Mouse (Mus musculus): Measurements from ENCODE around the gene Stard7. TPM values are rescaled to one million over a fixed set of nuclear protein-coding genes. Genes with fewer than 3 reads are reported as not detected.

Stard7 gene
- polyA plus RNA-seq, 1 experiment, result 44.7 TPM

DNA sequence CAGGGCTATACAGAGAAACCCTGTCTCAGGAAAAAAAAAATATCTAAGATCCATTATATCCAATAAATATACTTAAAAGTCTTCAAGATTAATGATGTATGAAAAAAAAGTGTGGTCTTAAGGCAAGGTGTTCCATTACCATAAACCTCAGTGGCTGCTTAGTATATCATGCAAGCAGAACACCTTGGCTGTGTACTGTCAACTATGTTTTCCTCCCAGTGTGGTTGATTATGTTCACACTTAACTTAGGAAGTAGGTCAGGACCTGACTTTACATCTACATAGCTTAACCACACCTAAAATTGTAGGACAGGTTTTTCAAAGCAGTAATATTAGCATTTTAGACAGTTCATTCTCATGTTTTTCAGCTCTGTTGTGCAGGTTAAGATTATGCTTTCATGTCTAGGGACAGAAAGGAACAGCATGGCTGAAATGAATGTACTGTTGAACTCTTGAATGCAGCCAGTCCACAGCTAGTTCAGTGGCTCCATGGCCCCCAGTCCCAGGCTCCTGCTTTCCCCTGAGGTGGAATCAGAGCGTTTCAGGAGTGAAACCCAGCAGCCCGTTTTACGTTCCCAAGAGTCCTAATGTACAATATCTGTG is 34.7 kb downstream of the Stard7 start:
- TF ChIP-seq POLR2A (IDR thresholded peaks at IDR 0.05; ENCODE audit: low read depth, low read length) (no peak), CTCF (IDR thresholded peaks at IDR 0.05; ENCODE audit: borderline replicate concordance, insufficient read depth, low read length) (no peak)
- H3K27ac ChIP-seq (ENCODE audit: insufficient read depth, low read length), result no peak overlapping the region
- H3K4me3 ChIP-seq (ENCODE audit: insufficient read depth, low read length), result no peak overlapping the region
- no peaks in the 10 kb centered on the region for H3K4me1 ChIP-seq (ENCODE audit: control insufficient read depth, insufficient read depth, low read length)

DNA sequence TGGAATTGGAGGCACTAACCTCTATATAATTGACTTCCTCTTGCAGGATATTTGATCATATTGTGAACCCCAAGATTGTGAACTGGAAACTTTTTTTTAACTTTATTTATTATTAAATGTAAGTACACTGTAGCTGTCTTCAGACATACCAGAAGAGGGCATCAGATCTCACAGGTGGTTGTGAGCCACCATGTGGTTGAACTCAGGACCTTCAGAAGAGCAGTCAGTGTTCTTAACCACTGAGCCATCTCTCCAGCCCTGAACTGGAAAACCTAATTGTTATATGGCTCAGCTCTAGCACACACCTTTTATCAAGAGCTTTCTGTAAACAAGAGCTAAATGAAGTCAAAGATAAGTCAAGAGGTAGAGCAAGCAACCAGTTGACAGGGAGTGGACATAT is 36.1 kb downstream of the Stard7 start:
- H3K4me3 ChIP-seq (ENCODE audit: insufficient read depth, low read length), result no peak overlapping the region
- no peak overlapping the region for H3K27ac ChIP-seq (ENCODE audit: insufficient read depth, low read length)
- TF ChIP-seq CTCF (IDR thresholded peaks at IDR 0.05; ENCODE audit: borderline replicate concordance, insufficient read depth, low read length) (no peak), POLR2A (IDR thresholded peaks at IDR 0.05; ENCODE audit: low read depth, low read length) (no peak)
- H3K4me1 ChIP-seq (ENCODE audit: control insufficient read depth, insufficient read depth, low read length), result no peaks in the 10 kb centered on the region

DNA sequence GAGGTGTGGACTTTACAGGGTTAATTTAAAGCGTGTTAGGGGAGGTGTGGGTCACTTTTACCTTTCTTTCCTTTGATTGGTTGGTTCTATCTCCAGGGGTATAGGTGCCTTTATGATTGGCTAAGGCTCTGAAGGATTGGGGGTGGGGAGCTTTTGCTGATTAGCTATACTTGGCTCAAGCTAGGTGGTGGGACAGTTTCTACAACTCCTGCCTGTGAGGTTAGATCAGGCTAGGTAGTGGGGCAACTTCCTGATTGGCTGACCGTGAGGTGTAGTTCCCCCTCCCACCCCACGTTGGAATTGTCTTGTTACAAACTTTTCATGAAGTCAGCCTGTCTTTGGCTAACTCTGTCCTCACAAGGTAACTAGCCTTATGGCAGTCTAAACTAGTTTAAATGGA is 37.2 kb downstream of the Stard7 start:
- no peak overlapping the region for H3K27ac ChIP-seq (ENCODE audit: insufficient read depth, low read length)
- no peaks in the 10 kb centered on the region for H3K4me1 ChIP-seq (ENCODE audit: control insufficient read depth, insufficient read depth, low read length)
- H3K4me3 ChIP-seq (ENCODE audit: insufficient read depth, low read length), result no peak overlapping the region
- TF ChIP-seq POLR2A (IDR thresholded peaks at IDR 0.05; ENCODE audit: low read depth, low read length) (no peak), CTCF (IDR thresholded peaks at IDR 0.05; ENCODE audit: borderline replicate concordance, insufficient read depth, low read length) (no peak)

DNA sequence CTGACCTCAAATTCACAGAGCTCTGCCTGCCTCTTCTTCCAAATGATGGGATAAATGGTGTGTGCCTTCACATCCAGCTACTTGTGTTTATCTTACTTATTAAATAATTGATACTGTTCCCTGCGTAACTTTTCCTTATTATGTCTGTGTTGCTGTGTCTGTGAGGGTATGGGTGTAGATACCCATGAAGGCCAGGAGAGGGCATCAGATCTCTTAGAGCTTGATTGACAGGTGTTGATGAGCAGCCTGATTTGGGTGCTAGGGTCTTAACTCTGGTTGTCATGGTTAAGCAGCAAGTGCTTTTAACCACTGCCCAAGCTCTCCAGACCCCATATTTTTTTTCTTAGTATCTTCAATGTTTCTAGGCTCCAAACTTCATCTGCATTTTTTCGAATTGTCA is 38.6 kb downstream of the Stard7 start:
- Histone ChIP-seq H3K27ac (ENCODE audit: insufficient read depth, low read length) (no peak overlapping the region), H3K4me1 (ENCODE audit: control insufficient read depth, insufficient read depth, low read length) (no peaks in the 10 kb centered on the region), H3K4me3 (ENCODE audit: insufficient read depth, low read length) (no peak overlapping the region)
- no peak for TF ChIP-seq CTCF (IDR thresholded peaks at IDR 0.05; ENCODE audit: borderline replicate concordance, insufficient read depth, low read length)
- no peak for TF ChIP-seq POLR2A (IDR thresholded peaks at IDR 0.05; ENCODE audit: low read depth, low read length)

DNA sequence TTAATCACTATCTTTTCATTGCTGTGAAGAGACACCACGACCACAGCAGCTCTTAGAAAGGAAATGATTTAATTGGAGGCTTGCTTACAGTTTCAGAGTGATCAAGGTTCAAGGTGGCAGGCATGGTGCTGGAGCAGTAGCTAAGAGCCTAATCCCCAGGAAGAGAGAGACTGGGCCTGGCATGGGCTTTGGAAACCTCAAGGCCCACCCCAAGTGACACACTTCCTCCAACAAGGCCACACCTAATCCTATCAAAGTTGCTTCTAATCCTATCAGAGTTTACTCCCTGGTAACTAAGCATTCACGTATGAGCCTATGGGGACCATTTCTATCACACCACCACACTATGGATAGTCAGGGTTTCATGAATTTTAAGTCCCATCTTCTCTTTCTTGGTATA is 40.2 kb downstream of the Stard7 start:
- TF ChIP-seq CTCF (IDR thresholded peaks at IDR 0.05; ENCODE audit: borderline replicate concordance, insufficient read depth, low read length) (no peak), POLR2A (IDR thresholded peaks at IDR 0.05; ENCODE audit: low read depth, low read length) (no peak)
- Histone ChIP-seq H3K4me3 (ENCODE audit: insufficient read depth, low read length) (no peak overlapping the region), H3K27ac (ENCODE audit: insufficient read depth, low read length) (no peak overlapping the region), H3K4me1 (ENCODE audit: control insufficient read depth, insufficient read depth, low read length) (no peaks in the 10 kb centered on the region)

DNA sequence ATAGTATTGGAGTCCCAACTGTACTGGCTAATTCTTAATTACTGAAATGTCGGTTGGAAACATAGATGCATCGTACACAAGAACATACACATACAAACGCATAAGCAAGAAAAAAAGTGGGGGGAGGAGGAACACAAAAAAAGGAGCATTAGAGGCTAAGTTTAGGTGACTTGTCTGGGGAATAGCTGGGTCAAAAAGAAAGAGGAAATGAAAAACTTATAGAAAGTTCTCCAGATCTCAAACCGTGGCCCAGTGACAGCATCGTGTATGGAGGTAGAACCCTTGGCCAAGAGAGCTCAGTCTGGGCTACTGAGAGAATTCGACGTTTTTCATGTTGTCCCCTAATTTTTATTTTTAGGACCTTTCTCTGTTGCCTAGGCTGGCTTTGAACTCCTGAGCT is 40.7 kb downstream of the Stard7 start:
- TF ChIP-seq POLR2A (IDR thresholded peaks at IDR 0.05; ENCODE audit: low read depth, low read length) (no peak), CTCF (IDR thresholded peaks at IDR 0.05; ENCODE audit: borderline replicate concordance, insufficient read depth, low read length) (no peak)
- H3K4me1 ChIP-seq (ENCODE audit: control insufficient read depth, insufficient read depth, low read length), result no peaks in the 10 kb centered on the region
- H3K27ac ChIP-seq (ENCODE audit: insufficient read depth, low read length), result no peak overlapping the region
- no peak overlapping the region for H3K4me3 ChIP-seq (ENCODE audit: insufficient read depth, low read length)

DNA sequence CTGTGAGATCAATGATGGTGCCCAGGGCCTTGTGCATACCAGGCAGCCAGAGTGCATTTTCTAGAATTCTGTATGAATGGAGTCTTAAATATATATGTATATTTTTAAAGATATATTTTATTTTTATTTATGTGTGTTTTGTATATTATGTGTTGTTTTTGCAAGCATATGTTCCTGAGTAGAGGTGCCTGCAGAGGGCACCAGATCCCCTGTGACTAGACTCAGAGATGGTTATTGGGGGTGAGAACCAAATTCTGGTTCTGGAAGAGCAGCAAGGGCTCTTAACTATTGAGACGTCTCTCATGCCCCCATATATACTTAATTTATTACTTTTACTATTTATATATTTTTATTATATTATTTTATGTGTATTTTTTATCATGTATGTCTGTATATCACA is 41.2 kb downstream of the Stard7 start:
- no peak overlapping the region for H3K27ac ChIP-seq (ENCODE audit: insufficient read depth, low read length)
- no peak overlapping the region for H3K4me3 ChIP-seq (ENCODE audit: insufficient read depth, low read length)
- TF ChIP-seq CTCF (IDR thresholded peaks at IDR 0.05; ENCODE audit: borderline replicate concordance, insufficient read depth, low read length) (no peak), POLR2A (IDR thresholded peaks at IDR 0.05; ENCODE audit: low read depth, low read length) (no peak)

DNA sequence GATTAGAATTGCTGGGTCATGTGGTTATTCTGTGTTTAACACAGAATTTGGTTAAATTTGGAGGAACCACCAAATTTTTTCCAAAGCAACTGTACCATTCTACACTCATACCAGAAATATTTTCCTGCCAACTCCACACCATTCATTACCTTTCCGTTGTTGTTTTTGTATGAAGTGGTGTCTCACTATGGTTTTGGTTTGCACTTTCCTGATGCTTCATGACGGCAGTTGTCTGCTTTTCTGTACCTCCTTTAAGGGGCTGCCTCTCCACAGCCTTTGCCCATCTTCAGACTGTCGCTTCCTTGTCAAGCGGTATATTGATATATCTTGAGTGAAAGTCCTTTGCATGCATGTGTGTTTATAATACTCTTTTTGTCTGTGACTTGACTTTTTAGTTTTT is 42.8 kb downstream of the Stard7 start:
- Histone ChIP-seq H3K4me1 (ENCODE audit: control insufficient read depth, insufficient read depth, low read length) (no peaks in the 10 kb centered on the region), H3K4me3 (ENCODE audit: insufficient read depth, low read length) (no peak overlapping the region), H3K27ac (ENCODE audit: insufficient read depth, low read length) (no peak overlapping the region)
- TF ChIP-seq POLR2A (IDR thresholded peaks at IDR 0.05; ENCODE audit: low read depth, low read length), result no peak
- TF ChIP-seq CTCF (IDR thresholded peaks at IDR 0.05; ENCODE audit: borderline replicate concordance, insufficient read depth, low read length), result no peak

More for the DNA sequence above, 41.2 kb downstream of the Stard7 start:
- H3K4me1 ChIP-seq (ENCODE audit: control insufficient read depth, insufficient read depth, low read length), result no peaks in the 10 kb centered on the region

DNA sequence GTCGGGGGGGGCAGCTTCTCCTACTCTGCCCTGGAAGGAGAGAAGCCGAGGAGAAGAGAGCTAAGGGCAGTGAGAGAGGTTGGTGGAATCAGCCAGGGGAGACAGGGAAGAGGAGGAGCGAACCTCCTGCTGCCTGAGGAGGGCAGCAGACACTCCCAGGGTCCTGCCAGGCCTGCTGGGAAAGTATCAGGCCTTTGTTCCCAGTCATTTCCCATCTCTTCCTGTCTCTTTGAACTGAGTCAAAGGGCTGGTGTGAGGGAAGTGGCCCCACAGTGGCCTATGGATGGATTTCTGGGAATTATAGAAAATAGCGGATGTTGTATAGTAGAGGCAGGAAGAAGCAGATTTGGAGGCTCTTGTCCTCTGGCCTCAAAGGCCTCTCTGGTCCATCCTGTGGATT is 43.9 kb downstream of the Stard7 start:
- Histone ChIP-seq H3K27ac (ENCODE audit: insufficient read depth, low read length) (no peak overlapping the region), H3K4me1 (ENCODE audit: control insufficient read depth, insufficient read depth, low read length) (no peaks in the 10 kb centered on the region), H3K4me3 (ENCODE audit: insufficient read depth, low read length) (no peak overlapping the region)
- TF ChIP-seq CTCF (IDR thresholded peaks at IDR 0.05; ENCODE audit: borderline replicate concordance, insufficient read depth, low read length) (no peak), POLR2A (IDR thresholded peaks at IDR 0.05; ENCODE audit: low read depth, low read length) (no peak)

DNA sequence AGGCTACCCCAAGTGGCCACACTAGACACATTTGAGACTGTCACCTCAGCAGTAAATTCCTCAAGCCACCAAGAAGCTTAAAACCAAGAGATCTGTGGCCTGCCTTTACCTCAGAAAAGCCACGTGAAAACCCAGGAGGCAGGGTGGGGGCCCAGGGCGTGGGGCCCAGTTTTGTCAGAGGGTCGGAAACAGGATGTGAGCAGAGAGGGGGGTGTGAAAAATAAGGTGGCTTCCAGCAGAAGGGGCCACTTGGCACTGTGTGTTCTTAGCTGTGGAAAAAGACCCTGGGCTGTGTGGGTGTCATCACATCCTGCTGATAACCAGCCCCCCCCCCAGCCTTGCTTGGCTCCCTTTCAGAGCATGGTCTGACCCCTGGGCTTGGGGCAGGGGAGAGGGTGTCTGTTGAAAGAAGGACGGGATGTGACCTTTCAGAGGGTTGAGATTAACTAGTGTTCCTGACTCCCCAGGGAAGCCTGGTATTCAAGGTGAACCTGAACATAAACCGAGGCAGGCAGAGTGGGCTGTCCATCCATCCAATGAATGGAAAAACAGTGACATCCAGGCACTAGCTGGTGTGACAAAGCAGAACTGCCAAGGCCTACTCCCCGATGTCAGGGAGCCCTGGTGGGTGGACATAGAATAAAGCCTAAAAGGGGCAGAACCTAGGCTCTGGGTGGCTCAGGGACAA is 44.6 kb downstream of the Stard7 start:
- Histone ChIP-seq H3K27ac (ENCODE audit: insufficient read depth, low read length) (no peak overlapping the region), H3K4me3 (ENCODE audit: insufficient read depth, low read length) (no peak overlapping the region), H3K4me1 (ENCODE audit: control insufficient read depth, insufficient read depth, low read length) (no peaks in the 10 kb centered on the region)
- TF ChIP-seq CTCF (IDR thresholded peaks at IDR 0.05; ENCODE audit: borderline replicate concordance, insufficient read depth, low read length), result no peak
- TF ChIP-seq POLR2A (IDR thresholded peaks at IDR 0.05; ENCODE audit: low read depth, low read length), result no peak

Data from embryonic fibroblast, embryonic 13.5 days (primary cell).